In genomic region chr19:54045931-54046683, GRCm38 (mm10) we compare ENCODE assay signal across 7 mouse cellular contexts. TPM values are rescaled to one million over a fixed set of nuclear protein-coding genes. Genes with fewer than 3 reads are reported as not detected.
DNase-seq lines count a peak whose midpoint lies in the region; ATAC-seq and TF ChIP-seq lines count a peak whose summit lies in the region.

No protein-coding gene starts in this region.

- H3K27ac ChIP-seq in forebrain, embryonic 14.5 days (ENCODE audit: low read depth, low read length) = no peak overlapping the region
- H3K27ac ChIP-seq in kidney, embryonic 16.5 days (ENCODE audit: low read length) = no peak overlapping the region
- H3K27ac ChIP-seq in midbrain, embryonic 14.5 days (replicated peaks; ENCODE audit: low read depth, low read length) = 0 out of 2 replicates have a peak overlapping the region, but pooled peaks have one; percentile 26

- peaks cover 49% of the 10 kb centered on the region for H3K27me3 ChIP-seq in forebrain, embryonic 14.5 days (replicated peaks; ENCODE audit: control insufficient read depth, insufficient read depth, low read length)
- peaks cover 38% of the 10 kb centered on the region for H3K27me3 ChIP-seq in kidney, embryonic 16.5 days (ENCODE audit: insufficient read depth, low read length)
- H3K27me3 ChIP-seq in midbrain, embryonic 14.5 days (ENCODE audit: control insufficient read depth, insufficient read depth, low read length) = peaks cover 48% of the 10 kb centered on the region

- ATAC-seq in forebrain, embryonic 14.5 days = no peak
- ATAC-seq in kidney, embryonic 16.5 days (ENCODE audit: low FRiP score, low TSS enrichment) = no peak
- ATAC-seq in midbrain, embryonic 14.5 days (ENCODE audit: low FRiP score, low TSS enrichment) = no peak

- peaks cover 9% of the 10 kb centered on the region; the same call in 1 of the 2 replicates for H3K4me1 ChIP-seq in lung, adult 2 months (ENCODE audit: control insufficient read depth, insufficient read depth, low read length)
- H3K4me1 ChIP-seq in forebrain, embryonic 14.5 days (ENCODE audit: control insufficient read depth, insufficient read depth, low read length) = peaks cover 8% of the 10 kb centered on the region
- peaks cover 34% of the 10 kb centered on the region for H3K4me1 ChIP-seq in kidney, embryonic 16.5 days (ENCODE audit: insufficient read depth, low read length)
- peaks cover 22% of the 10 kb centered on the region for H3K4me1 ChIP-seq in midbrain, embryonic 14.5 days (ENCODE audit: control insufficient read depth, insufficient read depth, low read length)

- H3K4me3 ChIP-seq in lung, adult 2 months (replicated peaks; ENCODE audit: extremely low read depth, low read depth, low read length) = peak overlapping the region; percentile 8
- H3K4me3 ChIP-seq in forebrain, embryonic 14.5 days (ENCODE audit: low read depth, low read length) = peak overlapping the region; percentile 46
- peak overlapping the region; percentile 62 for H3K4me3 ChIP-seq in kidney, embryonic 16.5 days (ENCODE audit: low read length)
- peak overlapping the region; percentile 60 for H3K4me3 ChIP-seq in midbrain, embryonic 14.5 days (replicated peaks; ENCODE audit: low read depth, low read length)

- no peaks in the 10 kb centered on the region for H3K36me3 ChIP-seq in forebrain, embryonic 14.5 days (ENCODE audit: control insufficient read depth, insufficient read depth, low read length)
- no peaks in the 10 kb centered on the region for H3K36me3 ChIP-seq in kidney, embryonic 16.5 days (ENCODE audit: insufficient read depth, low read length)
- no peaks in the 10 kb centered on the region for H3K36me3 ChIP-seq in midbrain, embryonic 14.5 days (ENCODE audit: control insufficient read depth, insufficient read depth, low read length)

- 2% methylated on average over 55 of the region's 55 CpGs for WGBS in lung, adult 2 months
- 2% methylated on average over 49 of the region's 55 CpGs for WGBS in forebrain, embryonic 14.5 days
- 2% methylated on average over 54 of the region's 55 CpGs for WGBS in kidney, embryonic 16.5 days
- WGBS in midbrain, embryonic 14.5 days = 2% methylated on average over 54 of the region's 55 CpGs

- no peaks in the 10 kb centered on the region for H3K9me3 ChIP-seq in forebrain, embryonic 14.5 days (replicated peaks; ENCODE audit: control insufficient read depth, low read length)
- H3K9me3 ChIP-seq in kidney, embryonic 16.5 days (ENCODE audit: low read length) = no peaks in the 10 kb centered on the region
- H3K9me3 ChIP-seq in midbrain, embryonic 14.5 days (ENCODE audit: control insufficient read depth, low read length) = no peaks in the 10 kb centered on the region

- no peak for TF ChIP-seq POLR2A in lung, adult 2 months (IDR thresholded peaks at IDR 0.05; ENCODE audit: borderline replicate concordance, extremely low read depth, low read depth, low read length)

- TF ChIP-seq CTCF in lung, adult 2 months (IDR thresholded peaks at IDR 0.05; ENCODE audit: insufficient read depth, low read length) = no peak

- DNase-seq in lung, adult 2 months = peak; percentile 27
- no peak for DNase-seq in lung, postnatal 25 days (ENCODE audit: low spot score)
- DNase-seq in adrenal gland, postnatal 36 days = peak; percentile 17 to 40
- DNase-seq in forebrain, embryonic 14.5 days (ENCODE audit: low spot score) = peak; percentile 36
- DNase-seq in midbrain, embryonic 14.5 days = peak; percentile 54
- DNase-seq in thymus, postnatal 4 days = peak; percentile 54

- H3K4me2 ChIP-seq in forebrain, embryonic 14.5 days (ENCODE audit: low read length) = peak overlapping the region; percentile 100
- H3K4me2 ChIP-seq in kidney, embryonic 16.5 days (replicated peaks; ENCODE audit: low read depth, low read length) = peak overlapping the region; percentile 99
- H3K4me2 ChIP-seq in midbrain, embryonic 14.5 days (ENCODE audit: low read length) = peak overlapping the region; percentile 100

- H3K9ac ChIP-seq in forebrain, embryonic 14.5 days (ENCODE audit: low read length) = peak overlapping the region; percentile 49
- H3K9ac ChIP-seq in kidney, embryonic 16.5 days (replicated peaks; ENCODE audit: low read length) = peak overlapping the region; percentile 33
- peak overlapping the region; percentile 57 for H3K9ac ChIP-seq in midbrain, embryonic 14.5 days (replicated peaks; ENCODE audit: low read length)

RNA-seq across cellular contexts. Expression of gene Adra2a, which starts 2.2 kb away (rescaled TPM):
- polyA plus RNA-seq in lung, adult 2 months (2012; rRNA removed) = 1.4 and 1.6 TPM in 2 replicates
- under 1 TPM; 0.36 to 0.40 TPM for total RNA-seq in adrenal gland, postnatal 36 days (2021)
- 1.8 and 1.9 TPM in 2 replicates for polyA plus RNA-seq in forebrain, embryonic 14.5 days (2014; fragmentation: Nextera tagmentation; extraction: Ambion mirVana)
- 0.51 and 1.1 TPM in 2 replicates for polyA plus RNA-seq in kidney, embryonic 16.5 days (2015; fragmentation: Nextera tagmentation; extraction: Ambion mirVana)
- polyA plus RNA-seq in midbrain, embryonic 14.5 days (2014; fragmentation: Nextera tagmentation; extraction: Ambion mirVana) = 4.1 and 4.2 TPM in 2 replicates

Comparison
In these comparisons a context has a peak if more than half of its experiments do, and no peak if none do; other contexts are left out.
1. H3K4me3 ChIP-seq: peak in every context shown above with its lines; median percentile 62 in kidney, embryonic 16.5 days; 60 in midbrain, embryonic 14.5 days; 46 in forebrain, embryonic 14.5 days; 8 in lung, adult 2 months.